Mouse (Mus musculus) spleen, embryonic (tissue): ENCODE data around the gene Zfp106.

Source experiments
- CTCF ChIA-PET: fragments of 350-600 bp; sonication (Branson Sonifier 250); formaldehyde crosslinking; loops from one replicate; lab custom pipeline; 2022; lab: Charles Lee

The Zfp106 gene

GRCm38 (mm10) chr2:120478600-120478999 lies 85.0 kb downstream of the Zfp106 start:
- CTCF ChIA-PET, result interaction anchor here (0.7 to 1.4 kb wide), 2 partner anchors 155 to 192 kb away, joined by 3 to 5 read pairs; no protein-coding TSS in a partner anchor

- CTCF ChIA-PET, result no interaction called here
These were observed 87.2 kb downstream of the Zfp106 start for GRCm38 (mm10) chr2:120476277-120477087.

- CTCF ChIA-PET, result no interaction called here
These were observed 92.8 kb downstream of the Zfp106 start for GRCm38 (mm10) chr2:120470856-120471255.

- CTCF ChIA-PET, result no interaction called here
These were observed 93.9 kb downstream of the Zfp106 start for GRCm38 (mm10) chr2:120469715-120470114.

- CTCF ChIA-PET, result no interaction called here
These were observed 94.4 kb downstream of the Zfp106 start for GRCm38 (mm10) chr2:120469220-120469619.

- CTCF ChIA-PET, result no interaction called here
These were observed 95.6 kb downstream of the Zfp106 start for GRCm38 (mm10) chr2:120468011-120468410.

- CTCF ChIA-PET, result no interaction called here
These were observed 98.3 kb downstream of the Zfp106 start for GRCm38 (mm10) chr2:120465397-120465785.

GRCm38 (mm10) chr2:120464732-120465396 lies 98.8 kb downstream of the Zfp106 start:
- CTCF ChIA-PET, result no interaction called here

GRCm38 (mm10) chr2:120464091-120464490 lies 99.6 kb downstream of the Zfp106 start:
- CTCF ChIA-PET, result no interaction called here

- CTCF ChIA-PET, result no interaction called here
These were observed 100.3 kb downstream of the Zfp106 start for GRCm38 (mm10) chr2:120463328-120463727.

- CTCF ChIA-PET, result no interaction called here
These were observed 103.4 kb downstream of the Zfp106 start for GRCm38 (mm10) chr2:120460216-120460615.
